Mouse (Mus musculus) embryo, embryonic 9.5 days (tissue): ENCODE data around the gene Polr2b.

Source experiments
- DNase-seq: peaks from one replicate; pipeline ENCODE4 v3.0.0-alpha.2; 2017; ENCODE audit errors: extremely low spot score

Gene Polr2b

GRCm38 (mm10) chr5:77386596-77387413 lies 76.9 kb downstream of the Polr2b start:
- DNase-seq: no peak

GRCm38 (mm10) chr5:77387414-77387704 lies 77.4 kb downstream of the Polr2b start:
- DNase-seq: no peak

- DNase-seq: no peak
These were observed 78.4 kb downstream of the Polr2b start for GRCm38 (mm10) chr5:77388359-77388758.

- DNase-seq: no peak
These were observed 80.3 kb downstream of the Polr2b start for GRCm38 (mm10) chr5:77390272-77390671.

GRCm38 (mm10) chr5:77393094-77393619 lies 83.2 kb downstream of the Polr2b start:
- no peak for DNase-seq

- no peak for DNase-seq
These were observed 84.2 kb downstream of the Polr2b start for GRCm38 (mm10) chr5:77393990-77394618.

GRCm38 (mm10) chr5:77398285-77399057 lies 88.5 kb downstream of the Polr2b start:
- DNase-seq: no peak
